Mouse (Mus musculus) hindbrain, embryonic 16.5 days (tissue): ENCODE results near the gene Rbck1. TPM values are rescaled to one million over a fixed set of nuclear protein-coding genes. Genes with fewer than 3 reads are reported as not detected.
A peak's percentile ranks its signal among the peaks of the same experiment; 100 is the strongest.
"Not testable (repeated sequence)": the region's sequence is repeated elsewhere in the genome, so short reads cannot be mapped to it uniquely, and the experiment has no call there.

Source experiments
- ATAC-seq: fragments of 200-750 bp; cut with Nextera tagmentation; 2 replicates; pipeline ENCODE4 v1.8.0; 2017; ENCODE audit warnings: moderate TSS enrichment, moderate library complexity
- H3K27ac ChIP-seq: fragments of 300-500 bp; sonication (generic); 2 replicates; pipeline ENCODE4 v1.5.1; 2014; ENCODE audit warnings: low read depth, mild to moderate bottlenecking, control low read depth, low read length, moderate library complexity
- H3K27me3 ChIP-seq: fragments of 300-500 bp; sonication (generic); replicated peaks from 2 replicates; pipeline ENCODE4 v1.6.1; 2014; ENCODE audit warnings: low read length; ENCODE audit not compliant: control insufficient read depth, insufficient read depth
- H3K36me3 ChIP-seq: fragments of 300-500 bp; sonication (generic); 2 replicates; pipeline ENCODE4 v1.6.1; 2014; ENCODE audit warnings: mild to moderate bottlenecking, low read length, moderate library complexity, mixed read lengths; ENCODE audit not compliant: control insufficient read depth, insufficient read depth
- H3K4me1 ChIP-seq: fragments of 300-500 bp; sonication (generic); 2 replicates; pipeline ENCODE4 v1.6.1; 2014; ENCODE audit warnings: low read depth, low read length; ENCODE audit not compliant: control insufficient read depth, insufficient read depth
- H3K4me2 ChIP-seq: fragments of 300-500 bp; sonication (generic); 2 replicates; pipeline ENCODE4 v1.6.1; 2014; ENCODE audit warnings: mild to moderate bottlenecking, low read length, control low read depth, moderate library complexity
- H3K4me3 ChIP-seq: fragments of 300-500 bp; sonication (generic); 2 replicates; pipeline ENCODE4 v1.5.1; 2014; ENCODE audit warnings: mild to moderate bottlenecking, low read length, control low read depth, moderate library complexity
- H3K9ac ChIP-seq: fragments of 300-500 bp; sonication (generic); 2 replicates; pipeline ENCODE4 v1.6.1; 2014; ENCODE audit warnings: low read depth, mild to moderate bottlenecking, control low read depth, low read length, moderate library complexity
- H3K9me3 ChIP-seq: fragments of 300-500 bp; sonication (generic); 2 replicates; pipeline ENCODE4 v1.6.1; 2014; ENCODE audit warnings: mild to moderate bottlenecking, low read length, moderate library complexity; ENCODE audit not compliant: control insufficient read depth
- WGBS: fragments of 180-500 bp; shearing (Covaris S2); extraction: QIAGEN DNeasy Blood & Tissue Kit; methylation state at CpG from one replicate; pipeline ENCODE4 v1.1.7; 2014; 5-methylcytosine and 5-hydroxymethylcytosine counted together
- polyA plus RNA-seq: library from polyadenylated mRNA; unstranded; fragments of >200 nt; fragmentation: Nextera tagmentation; extraction: Ambion mirVana; gene quantifications from 2 replicates; pipeline ENCODE4 v1.2.1, GENCODE M21; 2015

Rbck1 gene
- polyA plus RNA-seq, 1 experiment from 2014 or later = 92.1 TPM

GRCm38 (mm10) chr2:152363245-152364147 is 31.0 kb upstream of the Rbck1 start:
- Histone ChIP-seq H3K27me3 (no peaks in the 10 kb centered on the region), H3K27ac (peak overlapping the region; percentile 65), H3K36me3 (no peaks in the 10 kb centered on the region), H3K4me3 (peak overlapping the region; percentile 26), H3K9me3 (no peaks in the 10 kb centered on the region), H3K9ac (peak overlapping the region; percentile 38; the same call in 1 of the 2 replicates), H3K4me2 (peak overlapping the region; percentile 48), H3K4me1 (peaks cover 3% of the 10 kb centered on the region; the same call in 1 of the 2 replicates)
- ATAC-seq = peak; percentile 67
- WGBS = 11% methylated on average over 17 of the region's 17 CpGs

GRCm38 (mm10) chr2:152361193-152361592 is 28.7 kb upstream of the Rbck1 start:
- no peaks in the 10 kb centered on the region for H3K36me3 ChIP-seq
- no peak overlapping the region for H3K27ac ChIP-seq
- no peak overlapping the region for H3K4me2 ChIP-seq
- H3K4me1 ChIP-seq = peaks cover 3% of the 10 kb centered on the region; the same call in 1 of the 2 replicates
- no peak for ATAC-seq
- no peak overlapping the region for H3K4me3 ChIP-seq
- H3K9me3 ChIP-seq = no peaks in the 10 kb centered on the region
- H3K27me3 ChIP-seq = no peaks in the 10 kb centered on the region
- WGBS = 92% methylated on average over 8 of the region's 8 CpGs
- no peak overlapping the region for H3K9ac ChIP-seq

- no peak overlapping the region for H3K4me2 ChIP-seq
- 62% methylated on average over 7 of the region's 7 CpGs for WGBS
- H3K9me3 ChIP-seq = no peaks in the 10 kb centered on the region
- H3K27me3 ChIP-seq = no peaks in the 10 kb centered on the region
- H3K4me3 ChIP-seq = no peak overlapping the region
- H3K9ac ChIP-seq = no peak overlapping the region
- H3K36me3 ChIP-seq = no peaks in the 10 kb centered on the region
- H3K4me1 ChIP-seq = peaks cover 3% of the 10 kb centered on the region; the same call in 1 of the 2 replicates
- no peak for ATAC-seq
- no peak overlapping the region for H3K27ac ChIP-seq
Observed at GRCm38 (mm10) chr2:152360271-152360775, 27.9 kb upstream of the Rbck1 start.

- ATAC-seq = no peak
- WGBS = 75% methylated on average over 5 of the region's 5 CpGs
- no peak overlapping the region for H3K4me2 ChIP-seq
- H3K9ac ChIP-seq = no peak overlapping the region
- no peaks in the 10 kb centered on the region for H3K27me3 ChIP-seq
- peaks cover 3% of the 10 kb centered on the region; the same call in 1 of the 2 replicates for H3K4me1 ChIP-seq
- H3K4me3 ChIP-seq = no peak overlapping the region
- H3K36me3 ChIP-seq = no peaks in the 10 kb centered on the region
- no peaks in the 10 kb centered on the region for H3K9me3 ChIP-seq
- no peak overlapping the region for H3K27ac ChIP-seq
Observed at GRCm38 (mm10) chr2:152359616-152360015, 27.2 kb upstream of the Rbck1 start.

GRCm38 (mm10) chr2:152358977-152359376 is 26.5 kb upstream of the Rbck1 start:
- H3K27ac ChIP-seq, H3K4me3 ChIP-seq, H3K27me3 ChIP-seq, H3K9ac ChIP-seq, H3K36me3 ChIP-seq, ATAC-seq, H3K4me2 ChIP-seq, H3K9me3 ChIP-seq, H3K4me1 ChIP-seq: not testable (repeated sequence)
- 73% methylated on average over 5 of the region's 5 CpGs for WGBS

- Histone ChIP-seq H3K27ac (no peak overlapping the region), H3K36me3 (no peaks in the 10 kb centered on the region), H3K9ac (no peak overlapping the region), H3K4me1 (no peaks in the 10 kb centered on the region), H3K4me3 (no peak overlapping the region), H3K27me3 (no peaks in the 10 kb centered on the region), H3K4me2 (no peak overlapping the region), H3K9me3 (no peaks in the 10 kb centered on the region)
- WGBS = 90% methylated on average over 3 of the region's 3 CpGs
- ATAC-seq = no peak
Observed at GRCm38 (mm10) chr2:152357254-152357653, 24.8 kb upstream of the Rbck1 start.

GRCm38 (mm10) chr2:152349842-152350540 is 17.5 kb upstream of the Rbck1 start:
- H3K4me1 ChIP-seq = no peaks in the 10 kb centered on the region
- no peaks in the 10 kb centered on the region for H3K9me3 ChIP-seq
- no peak overlapping the region for H3K4me2 ChIP-seq
- 86% methylated on average over 7 of the region's 8 CpGs for WGBS
- no peak overlapping the region for H3K4me3 ChIP-seq
- no peak overlapping the region for H3K27ac ChIP-seq
- no peak overlapping the region for H3K9ac ChIP-seq
- H3K36me3 ChIP-seq = no peaks in the 10 kb centered on the region
- 0 out of 2 replicates have a peak, but pooled peaks have one; percentile 14 for ATAC-seq
- peaks cover 3% of the 10 kb centered on the region; the same call in 1 of the 2 replicates for H3K27me3 ChIP-seq

GRCm38 (mm10) chr2:152349205-152349604 is 16.8 kb upstream of the Rbck1 start:
- 82% methylated on average over 6 of the region's 6 CpGs for WGBS
- H3K9ac ChIP-seq = no peak overlapping the region
- H3K4me1 ChIP-seq = peaks cover 5% of the 10 kb centered on the region
- H3K27me3 ChIP-seq = peaks cover 3% of the 10 kb centered on the region; the same call in 1 of the 2 replicates
- ATAC-seq = no peak
- H3K4me2 ChIP-seq = no peak overlapping the region
- no peak overlapping the region for H3K4me3 ChIP-seq
- H3K36me3 ChIP-seq = no peaks in the 10 kb centered on the region
- H3K9me3 ChIP-seq = no peaks in the 10 kb centered on the region
- H3K27ac ChIP-seq = no peak overlapping the region

- H3K9me3 ChIP-seq = no peaks in the 10 kb centered on the region
- peaks cover 6% of the 10 kb centered on the region for H3K4me1 ChIP-seq
- H3K27ac ChIP-seq = no peak overlapping the region
- WGBS = 81% methylated on average over 2 of the region's 2 CpGs
- no peaks in the 10 kb centered on the region for H3K36me3 ChIP-seq
- ATAC-seq = no peak
- H3K4me2 ChIP-seq = no peak overlapping the region
- H3K27me3 ChIP-seq = peaks cover 3% of the 10 kb centered on the region; the same call in 1 of the 2 replicates
- no peak overlapping the region for H3K9ac ChIP-seq
- no peak overlapping the region for H3K4me3 ChIP-seq
Observed at GRCm38 (mm10) chr2:152347722-152348121, 15.3 kb upstream of the Rbck1 start.
